Mouse (Mus musculus) CH12.LX (cell line): ENCODE measurements around the gene Gm37240.

Source experiments
- CTCF ChIP-seq, 2 experiments: IDR thresholded peaks in 1 of 2; conservative IDR thresholded peaks in 1 of 2; 2 replicates each; pipeline ENCODE4 v1.5.1; 2011 to 2012; ENCODE audit warnings: low read depth in 2 of 2, low read length in 2 of 2, improper control_type of control experiment in 1 of 2, inconsistent platforms in 1 of 2, mild to moderate bottlenecking in 1 of 2, moderate library complexity in 1 of 2
- EP300 ChIP-seq: IDR thresholded peaks from 2 replicates; pipeline ENCODE4 v1.6.1; 2011; ENCODE audit warnings: low read length, improper control_type of control experiment
- MAZ ChIP-seq: IDR thresholded peaks from 2 replicates; pipeline ENCODE4 v1.6.1; 2012; ENCODE audit warnings: low read depth, mild to moderate bottlenecking, inconsistent platforms, low read length, improper control_type of control experiment, moderate library complexity
- MXI1 ChIP-seq: IDR thresholded peaks from 2 replicates; pipeline ENCODE4 v1.6.1; 2011; ENCODE audit warnings: mild to moderate bottlenecking, low read depth, low read length, improper control_type of control experiment
- MYC ChIP-seq: IDR thresholded peaks from 2 replicates; pipeline ENCODE4 v1.6.1; 2011; ENCODE audit warnings: low read depth, mild to moderate bottlenecking, improper control_type of control experiment, low read length
- POLR2A ChIP-seq: IDR thresholded peaks from 2 replicates; pipeline ENCODE4 v1.6.1; 2011; ENCODE audit warnings: low read depth, mild to moderate bottlenecking, improper control_type of control experiment, low read length
- RAD21 ChIP-seq: IDR thresholded peaks from 2 replicates; pipeline ENCODE4 v1.6.1; 2011; ENCODE audit warnings: low read depth, mild to moderate bottlenecking, low read length, improper control_type of control experiment, moderate library complexity
- TBP ChIP-seq: conservative IDR thresholded peaks from 2 replicates; pipeline ENCODE4 v1.6.1; 2011; ENCODE audit warnings: low read depth, low read length, improper control_type of control experiment
- TCF12 ChIP-seq: IDR thresholded peaks from 2 replicates; pipeline ENCODE4 v1.6.1; 2014; ENCODE audit warnings: low read depth, mild to moderate bottlenecking, inconsistent platforms, low read length, improper control_type of control experiment
- USF2 ChIP-seq: conservative IDR thresholded peaks from 2 replicates; pipeline ENCODE4 v1.6.1; 2011; ENCODE audit warnings: low read depth, low read length, improper control_type of control experiment
- ZKSCAN1 ChIP-seq: IDR thresholded peaks from 2 replicates; pipeline ENCODE4 v1.6.1; 2012; ENCODE audit warnings: low read depth, inconsistent platforms, low read length, improper control_type of control experiment, borderline replicate concordance
- ZMIZ1 ChIP-seq: IDR thresholded peaks from 2 replicates; pipeline ENCODE4 v1.6.1; 2012; ENCODE audit warnings: low read depth, mild to moderate bottlenecking, inconsistent platforms, low read length, improper control_type of control experiment
- ZNF384 ChIP-seq: IDR thresholded peaks from 2 replicates; pipeline ENCODE4 v1.6.1; 2012; ENCODE audit warnings: low read depth, low read length, improper control_type of control experiment, inconsistent platforms

GRCm38 (mm10) chr3:85850079-85850478 lies 37.2 kb downstream of the Gm37240 start:
- no peak for TF ChIP-seq POLR2A
- TF ChIP-seq USF2, result no peak
- TF ChIP-seq CTCF (conservative IDR thresholded peaks at IDR 0.05 in 1 of 2, IDR thresholded peaks at IDR 0.05 in 1 of 2; ENCODE audit: low read depth in 2 of 2, low read length in 2 of 2), result no peak
- TF ChIP-seq TBP, result no peak
- TF ChIP-seq ZNF384, result no peak
- TF ChIP-seq EP300, result no peak
- TF ChIP-seq ZMIZ1, result no peak
- TF ChIP-seq MXI1, result no peak
- no peak for TF ChIP-seq RAD21
- no peak for TF ChIP-seq MAZ
- no peak for TF ChIP-seq ZKSCAN1
- TF ChIP-seq MYC, result no peak
- no peak for TF ChIP-seq TCF12
